Mouse (Mus musculus) lung, postnatal 0 days (tissue): ENCODE measurements around the gene Hectd4.

Source experiments
- CTCF ChIP-seq: IDR thresholded peaks from 2 replicates; pipeline ENCODE4 v1.5.1; 2016; ENCODE audit warnings: antibody characterized with exemption, mild to moderate bottlenecking
- EP300 ChIP-seq: IDR thresholded peaks from 2 replicates; pipeline ENCODE4 v1.6.1; 2016; ENCODE audit warnings: antibody characterized with exemption, mild to moderate bottlenecking, control low read depth

DNA sequence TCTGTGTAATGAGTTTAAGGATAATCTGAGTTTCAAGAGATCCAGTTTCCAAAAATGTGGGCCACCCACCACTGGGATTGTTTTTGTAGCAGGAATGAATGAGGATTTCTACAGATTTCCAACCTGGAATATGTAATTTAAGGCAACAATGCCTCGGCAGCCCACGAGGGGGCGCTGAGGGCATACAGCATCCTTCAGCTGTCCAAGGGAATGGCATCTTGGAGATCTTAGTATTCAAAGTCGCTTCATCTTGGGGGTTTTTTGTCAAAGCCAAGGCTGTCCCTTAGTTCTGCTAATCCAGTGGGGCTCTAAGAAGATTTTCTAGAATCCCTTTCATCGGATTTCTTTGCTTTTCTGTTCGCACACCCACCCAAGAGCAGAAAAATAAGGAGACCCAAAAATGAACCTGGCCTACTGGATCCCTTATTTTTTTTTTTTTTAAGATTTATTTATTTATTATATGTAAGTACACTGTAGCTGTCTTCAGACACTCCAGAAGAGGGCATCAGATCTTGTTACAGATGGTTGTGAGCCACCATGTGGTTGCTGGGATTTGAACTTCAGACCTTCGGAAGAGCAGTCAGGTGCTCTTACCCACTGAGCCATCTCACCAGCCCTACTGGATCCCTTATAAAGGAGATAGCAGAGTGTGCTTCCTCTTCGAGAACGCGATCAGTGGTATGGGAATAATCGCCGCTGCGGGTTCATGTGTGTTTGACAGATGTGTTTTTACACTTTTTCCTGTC lies 4.5 kb upstream of the Hectd4 start:
- peak; percentile 96 for TF ChIP-seq CTCF
- no peak for TF ChIP-seq EP300
